Mouse (Mus musculus) adrenal gland, postnatal 14 days (tissue): ENCODE results near the gene Rhobtb1. TPM values are rescaled to one million over a fixed set of nuclear protein-coding genes. Genes with fewer than 3 reads are reported as not detected.

Experiments
- DNase-seq: peaks from one replicate; pipeline ENCODE4 v3.0.0; 2021; ENCODE audit warnings: mixed read lengths
- total RNA-seq: library from RNA; stranded (reverse); gene quantifications from 2 replicates; pipeline ENCODE4 v1.2.3, GENCODE M21; 2021

Rhobtb1 gene
- total RNA-seq, 1 experiment from 2014 or later = 15.8 TPM

DNA sequence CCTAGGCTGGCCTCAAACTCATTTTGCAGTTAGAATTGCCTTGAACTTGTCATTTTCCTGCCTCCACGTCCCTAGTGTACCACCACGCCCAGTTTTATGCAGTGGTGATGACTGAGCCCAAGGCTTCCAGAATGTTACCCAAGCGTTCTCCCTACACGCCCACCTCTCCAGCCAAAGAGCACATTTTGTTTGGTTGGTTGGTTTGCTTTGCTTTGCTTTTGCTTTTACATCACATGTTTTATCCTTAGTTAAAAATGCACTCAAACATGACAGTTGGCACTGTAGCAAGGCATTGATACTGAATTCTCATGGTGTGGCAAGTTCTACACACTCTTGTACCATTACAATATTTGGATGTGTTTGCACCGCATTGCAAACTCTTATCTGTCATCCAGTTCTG is 12.0 kb downstream of the Rhobtb1 start:
- no peak for DNase-seq

DNA sequence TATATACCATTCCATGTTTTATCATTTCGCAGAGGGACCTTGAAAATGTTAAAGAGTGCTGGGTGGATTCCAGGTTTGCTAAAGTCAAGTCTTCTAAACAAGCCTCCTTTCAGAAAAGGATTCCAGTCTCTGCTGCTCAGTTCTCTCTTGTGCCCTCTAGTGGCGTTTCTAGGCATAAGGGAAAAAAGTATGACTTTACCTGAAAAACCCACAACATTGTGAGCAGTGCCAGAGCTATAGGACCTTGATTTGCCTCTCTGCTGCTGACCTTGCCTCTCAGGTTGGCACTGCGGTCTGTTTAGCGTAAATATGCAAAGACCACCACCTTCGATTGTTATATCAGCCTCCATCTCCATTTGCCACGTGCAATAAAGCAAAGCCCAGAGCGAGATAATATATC is 13.9 kb downstream of the Rhobtb1 start:
- DNase-seq = peak; percentile 34

- DNase-seq = no peak
These were observed 14.6 kb downstream of the Rhobtb1 start for GRCm38 (mm10) chr10:69165847-69166246.

GRCm38 (mm10) chr10:69166514-69166913 is 15.3 kb downstream of the Rhobtb1 start:
- DNase-seq = no peak

DNA sequence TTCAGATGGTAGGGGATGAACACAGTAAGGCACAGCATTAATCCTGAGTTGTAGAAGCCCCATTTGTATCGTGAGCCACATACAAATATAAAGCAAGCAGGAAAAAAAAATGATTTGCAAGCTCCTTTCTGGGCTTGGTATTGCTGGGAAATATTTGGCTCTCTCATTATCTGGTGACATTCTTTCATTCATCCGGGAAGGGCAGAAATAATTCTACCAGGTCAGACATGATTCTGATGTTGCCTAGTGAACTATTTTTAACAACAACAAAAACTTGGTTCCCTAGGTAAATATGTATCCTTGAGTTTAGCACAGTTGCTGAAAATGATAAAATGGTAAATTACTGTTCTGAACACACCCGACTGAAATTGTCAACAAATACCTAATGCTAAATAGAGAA is 21.2 kb downstream of the Rhobtb1 start:
- DNase-seq = no peak

DNA sequence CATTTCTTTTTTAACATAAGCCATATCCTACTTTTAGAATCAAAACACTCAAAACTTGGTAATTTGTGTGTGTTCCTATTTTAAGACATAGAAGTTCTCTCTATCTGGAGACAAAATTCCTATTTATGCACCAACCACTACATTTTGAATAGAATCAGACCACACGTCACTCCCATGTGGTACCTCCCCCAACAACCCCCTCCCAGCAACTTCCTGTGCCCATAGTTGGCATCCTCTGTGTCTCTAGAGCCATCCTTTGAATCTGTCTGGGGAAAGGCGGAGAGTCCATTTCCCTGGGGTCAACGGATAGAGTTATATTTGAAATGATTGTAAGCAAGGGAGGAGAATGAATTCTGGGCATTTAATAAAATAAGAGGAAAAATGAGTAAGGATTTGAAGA is 24.9 kb downstream of the Rhobtb1 start:
- DNase-seq = no peak

- no peak for DNase-seq
These were observed 28.1 kb downstream of the Rhobtb1 start for GRCm38 (mm10) chr10:69179341-69179740.

GRCm38 (mm10) chr10:69180997-69181396 is 29.8 kb downstream of the Rhobtb1 start:
- no peak for DNase-seq

GRCm38 (mm10) chr10:69184903-69185302 is 33.7 kb downstream of the Rhobtb1 start:
- no peak for DNase-seq

DNA sequence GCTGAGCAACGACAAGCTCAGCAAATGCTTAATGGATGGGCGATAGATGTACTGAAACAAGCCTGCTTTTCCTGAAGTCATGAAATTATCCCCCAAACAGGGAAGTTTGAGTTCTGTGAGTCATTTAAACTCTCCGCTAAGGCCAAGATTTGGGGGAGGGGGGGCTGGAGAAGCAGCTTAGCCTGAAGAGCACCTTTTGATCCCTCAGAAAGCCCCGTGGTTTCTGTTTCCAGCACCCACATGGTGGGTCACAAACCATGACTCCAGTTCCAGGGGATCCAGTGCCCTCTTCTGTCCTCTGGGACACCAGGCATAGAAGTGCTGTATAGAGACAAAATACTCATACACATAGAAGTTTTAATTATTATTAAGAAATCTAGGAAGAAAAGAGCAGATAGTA is 34.2 kb downstream of the Rhobtb1 start:
- no peak for DNase-seq

DNA sequence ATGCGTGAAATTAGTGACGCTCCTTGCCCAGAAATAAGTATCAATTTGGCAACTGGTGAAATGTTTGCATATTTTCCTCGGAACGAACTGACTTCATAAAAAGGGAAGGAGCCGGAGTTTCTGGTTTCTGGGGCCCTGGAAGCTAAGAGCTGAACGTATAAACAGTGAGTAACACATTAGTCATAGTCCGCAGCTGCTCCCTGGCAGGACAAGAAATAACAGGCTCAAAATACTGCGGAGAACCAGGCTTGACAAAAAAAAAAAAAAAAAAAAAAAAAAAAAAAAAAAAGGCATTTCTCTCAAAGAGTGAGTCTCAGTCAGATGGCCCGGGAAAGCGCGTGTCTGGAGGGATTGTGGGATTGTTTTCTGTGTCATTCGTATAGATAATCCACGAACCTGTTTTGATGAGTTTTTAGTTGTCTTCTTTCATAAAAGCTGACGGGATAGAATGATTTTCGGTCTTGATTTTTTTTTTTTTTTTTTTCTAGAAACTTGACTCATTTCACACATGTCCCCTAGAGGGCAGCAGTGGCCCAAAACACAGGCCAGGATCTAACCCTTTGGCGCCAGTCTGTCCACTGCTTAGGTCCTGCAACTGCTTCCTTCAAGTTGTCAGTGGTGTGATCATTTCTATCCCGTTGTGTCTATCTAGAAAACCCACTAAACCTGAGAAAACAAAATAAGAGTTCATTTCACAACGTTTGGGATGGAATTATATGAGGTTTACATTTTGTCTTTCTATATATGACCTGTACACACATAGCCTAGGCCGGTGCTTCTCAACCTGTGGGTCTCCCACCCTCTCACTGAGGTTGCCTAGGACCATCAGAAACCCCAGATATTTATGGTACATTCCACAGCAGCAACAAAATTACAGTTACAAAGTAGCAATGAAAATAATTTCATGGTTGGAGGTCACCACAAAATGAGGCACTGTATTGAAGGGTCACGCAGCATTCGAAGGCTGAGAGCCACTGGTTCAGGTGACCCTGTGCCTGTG is 35.0 kb downstream of the Rhobtb1 start:
- DNase-seq = peak; percentile 85

DNA sequence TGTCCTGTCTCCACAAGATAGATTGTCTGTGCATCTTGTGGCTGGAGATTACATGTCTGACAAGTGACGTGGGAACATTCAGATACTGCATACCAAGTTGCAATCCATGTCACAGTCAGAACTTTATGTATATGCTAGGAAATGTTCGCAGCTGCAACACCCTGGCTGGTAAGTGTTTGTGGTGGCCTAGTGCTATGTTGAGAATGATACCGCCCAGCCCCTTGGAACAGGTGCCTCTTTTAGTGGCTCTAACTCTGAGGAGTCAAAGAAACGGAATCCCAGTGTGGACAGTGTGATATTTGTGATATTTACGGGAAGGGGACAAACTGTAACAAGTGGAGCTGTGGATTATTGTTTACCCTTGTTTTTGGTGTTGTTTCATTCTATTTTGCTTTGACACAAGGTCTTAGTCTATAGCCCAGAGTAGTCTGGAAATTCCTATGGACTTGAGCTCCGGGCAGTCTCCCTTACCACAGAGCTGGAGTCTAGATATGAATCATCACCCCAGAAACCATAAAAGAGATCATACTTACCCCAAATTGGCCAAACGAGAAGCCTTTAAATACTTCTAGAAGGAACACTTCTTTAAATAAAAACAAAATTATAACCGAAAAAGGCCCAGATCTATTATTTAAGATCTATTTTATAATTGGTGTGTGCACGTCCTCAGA is 36.7 kb downstream of the Rhobtb1 start:
- no peak for DNase-seq

DNA sequence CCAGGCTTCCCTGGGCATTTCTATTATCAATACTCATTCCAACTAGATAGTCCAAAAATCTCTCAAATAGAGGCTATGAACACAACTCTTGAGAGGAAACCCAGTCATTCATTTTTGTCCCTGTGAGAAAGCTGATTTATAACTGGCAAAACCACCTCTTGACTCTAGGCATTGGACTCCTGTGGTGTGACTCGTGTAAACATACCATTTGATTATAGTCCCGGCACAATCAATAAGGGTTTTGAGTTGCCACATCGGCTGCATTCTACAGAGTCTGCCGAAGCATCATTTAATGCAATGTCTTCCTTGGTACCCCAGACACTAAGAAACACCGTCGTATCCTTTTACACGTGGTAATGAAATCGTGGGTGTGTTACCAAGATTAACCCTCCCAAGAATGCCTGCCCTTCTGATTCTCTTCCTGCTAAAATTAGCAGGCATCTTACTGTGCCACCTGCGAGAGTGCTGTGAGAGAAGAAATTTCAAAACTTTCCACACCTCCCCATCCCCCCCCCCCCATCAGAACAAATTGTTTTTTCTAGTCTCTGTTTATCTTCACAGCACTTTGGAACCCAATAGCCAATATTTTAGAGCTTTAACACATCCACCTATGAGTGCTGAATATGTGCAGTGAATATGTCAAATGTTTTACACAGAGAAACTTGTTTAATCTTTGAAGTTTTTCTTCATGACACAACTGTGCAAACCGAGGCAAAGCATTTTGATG is 39.4 kb downstream of the Rhobtb1 start:
- no peak for DNase-seq

- DNase-seq = no peak
These were observed 41.0 kb downstream of the Rhobtb1 start for GRCm38 (mm10) chr10:69192266-69192665.

DNA sequence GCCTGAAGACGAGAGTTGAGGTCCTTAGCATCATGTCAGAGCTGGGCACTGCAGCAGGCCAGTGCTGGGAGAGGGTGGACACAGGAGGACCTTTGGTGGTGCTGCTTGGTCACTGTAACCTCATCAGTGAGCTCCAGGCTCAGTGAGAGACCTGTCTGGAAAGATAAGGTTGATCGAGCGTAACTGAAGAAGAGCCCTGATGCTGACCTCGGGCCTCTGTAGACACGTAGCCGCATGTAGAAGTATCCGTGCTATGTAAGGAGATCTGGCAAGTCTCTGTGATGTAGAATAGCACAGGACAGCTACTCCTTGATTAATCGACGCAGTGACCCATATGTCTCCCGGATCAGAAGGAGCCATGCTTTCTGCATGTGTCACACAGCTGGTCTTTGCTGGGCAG is 42.5 kb downstream of the Rhobtb1 start:
- DNase-seq = no peak

- DNase-seq = peak; percentile 36
These were observed 53.6 kb downstream of the Rhobtb1 start for GRCm38 (mm10) chr10:69204677-69205400.

- DNase-seq = no peak
These were observed 54.8 kb downstream of the Rhobtb1 start for GRCm38 (mm10) chr10:69206081-69206480.

- DNase-seq = no peak
These were observed 56.2 kb downstream of the Rhobtb1 start for GRCm38 (mm10) chr10:69207481-69207880.

- no peak for DNase-seq
These were observed 56.9 kb downstream of the Rhobtb1 start for GRCm38 (mm10) chr10:69207981-69208630.

- no peak for DNase-seq
These were observed 57.5 kb downstream of the Rhobtb1 start for GRCm38 (mm10) chr10:69208705-69209104.

- no peak for DNase-seq
These were observed 58.8 kb downstream of the Rhobtb1 start for GRCm38 (mm10) chr10:69210006-69210405.
